Mouse (Mus musculus) cerebellum, adult 2 months (tissue): ENCODE results near the gene Actl7b.

Source experiments
- CTCF ChIP-seq: fragments of 200-500 bp; IDR thresholded peaks from 2 replicates; pipeline ENCODE4 v1.5.1; 2011; ENCODE audit warnings: low read depth, mild to moderate bottlenecking, control low read depth, low read length, moderate library complexity, borderline replicate concordance; ENCODE audit not compliant: insufficient read depth
- POLR2A ChIP-seq: fragments of 200-500 bp; IDR thresholded peaks from 2 replicates; pipeline ENCODE4 v1.6.1; 2011; ENCODE audit warnings: low read length, control low read depth, borderline replicate concordance; ENCODE audit not compliant: insufficient read depth

- TF ChIP-seq POLR2A: no peak
- TF ChIP-seq CTCF: no peak
Measured at GRCm38 (mm10) chr4:56723237-56723636, 18.0 kb downstream of the Actl7b start.
